Mouse (Mus musculus) bone marrow, adult 2 months (tissue): ENCODE data around the gene Gm21970.

ENCODE experiments used
- CTCF ChIP-seq: fragments of 200-500 bp; IDR thresholded peaks from 2 replicates; pipeline ENCODE4 v1.5.1; 2011; ENCODE audit warnings: low read length, control low read depth; ENCODE audit not compliant: control insufficient read depth, insufficient read depth
- POLR2A ChIP-seq: fragments of 200-500 bp; IDR thresholded peaks from 2 replicates; pipeline ENCODE4 v1.6.1; 2011; ENCODE audit warnings: low read depth, mild to moderate bottlenecking, control low read depth, low read length, borderline replicate concordance; ENCODE audit not compliant: control insufficient read depth

GRCm38 (mm10) chr16:91387121-91387486, 4.4 kb upstream of the Gm21970 start:
- TF ChIP-seq CTCF: no peak
- no peak for TF ChIP-seq POLR2A
